Mouse (Mus musculus) liver, adult 2 months (tissue): ENCODE results near the gene Agpat2. TPM values are rescaled to one million over a fixed set of nuclear protein-coding genes. Genes with fewer than 3 reads are reported as not detected.

ENCODE experiments used
- DNase-seq: peaks from one replicate; pipeline ENCODE4 v3.0.0-alpha.2; 2011; ENCODE audit warnings: low read depth, low spot score; ENCODE audit errors: extremely low read depth
- H3K27ac ChIP-seq: fragments of 200-500 bp; replicated peaks from 2 replicates; pipeline ENCODE4 v1.5.1; 2012; ENCODE audit warnings: low read depth, mild to moderate bottlenecking, control low read depth, inconsistent platforms, low read length; ENCODE audit not compliant: insufficient read depth
- H3K27me3 ChIP-seq: fragments of 200-500 bp; 2 replicates; pipeline ENCODE4 v1.6.1; 2012; ENCODE audit warnings: mild to moderate bottlenecking, moderate library complexity, low read length, inconsistent platforms; ENCODE audit not compliant: control insufficient read depth, insufficient read depth
- H3K36me3 ChIP-seq: fragments of 200-500 bp; 2 replicates; pipeline ENCODE4 v1.6.1; 2012; ENCODE audit warnings: low read length, inconsistent platforms; ENCODE audit not compliant: control insufficient read depth, insufficient read depth
- H3K4me1 ChIP-seq: fragments of 200-500 bp; 2 replicates; pipeline ENCODE4 v1.6.1; 2011; ENCODE audit warnings: low read length; ENCODE audit not compliant: control insufficient read depth, insufficient read depth
- H3K4me3 ChIP-seq: fragments of 200-500 bp; 2 replicates; pipeline ENCODE4 v1.5.1; 2011; ENCODE audit warnings: low read depth, mild to moderate bottlenecking, control low read depth, low read length, moderate library complexity; ENCODE audit not compliant: insufficient read depth
- H3K79me2 ChIP-seq: fragments of 200-500 bp; 2 replicates; pipeline ENCODE4 v1.6.1; 2012; ENCODE audit warnings: inconsistent platforms, mild to moderate bottlenecking, low read length, moderate library complexity; ENCODE audit not compliant: control insufficient read depth, insufficient read depth
- H3K9ac ChIP-seq: fragments of 200-500 bp; 2 replicates; pipeline ENCODE4 v1.6.1; 2012; ENCODE audit warnings: low read depth, mild to moderate bottlenecking, control low read depth, inconsistent platforms, low read length
- CTCF ChIP-seq: fragments of 200-500 bp; IDR thresholded peaks from 2 replicates; pipeline ENCODE4 v1.5.1; 2011; ENCODE audit warnings: low read depth, low read length, control low read depth
- POLR2A ChIP-seq: fragments of 200-500 bp; IDR thresholded peaks from 2 replicates; pipeline ENCODE4 v1.6.1; 2011; ENCODE audit warnings: low read length, control low read depth; ENCODE audit not compliant: insufficient read depth; ENCODE audit errors: extremely low read depth
- WGBS: fragments of 180-500 bp; shearing (Covaris S2); methylation state at CpG from one replicate; pipeline ENCODE4 v1.1.7; 2018; 5-methylcytosine and 5-hydroxymethylcytosine counted together
- polyA plus RNA-seq: library from polyadenylated mRNA; depleted of rRNA; stranded (reverse); fragments of >200 nt; gene quantifications from 2 replicates; pipeline ENCODE4 v1.2.3, GENCODE M21; 2012
- total RNA-seq: library from RNA; depleted of rRNA; stranded (reverse); fragments of >200 nt; gene quantifications from 2 replicates; pipeline ENCODE4 v1.2.3, GENCODE M21; 2014

The Agpat2 gene
- total and polyA plus RNA-seq, 2 experiments = 116 to 421 TPM

GRCm38 (mm10) chr2:26582741-26583140, 21.5 kb downstream of the Agpat2 start:
- Histone ChIP-seq H3K27ac (peak overlapping the region; percentile 79), H3K9ac (peak overlapping the region; percentile 33), H3K79me2 (no peaks in the 10 kb centered on the region), H3K27me3 (no peaks in the 10 kb centered on the region), H3K4me3 (peak overlapping the region; percentile 34), H3K4me1 (0 out of 2 replicates have a peak, but pooled peaks cover 3% of the 10 kb centered on the region), H3K36me3 (no peaks in the 10 kb centered on the region)
- TF ChIP-seq CTCF (no peak), POLR2A (no peak)
- 83% methylated on average over 7 of the region's 7 CpGs for WGBS
- no peak for DNase-seq

GRCm38 (mm10) chr2:26582203-26582602, 22.0 kb downstream of the Agpat2 start:
- 0 out of 2 replicates have a peak, but pooled peaks cover 3% of the 10 kb centered on the region for H3K4me1 ChIP-seq
- H3K4me3 ChIP-seq = peak overlapping the region; percentile 43
- H3K79me2 ChIP-seq = no peaks in the 10 kb centered on the region
- no peaks in the 10 kb centered on the region for H3K27me3 ChIP-seq
- WGBS = 70% methylated on average over 2 of the region's 2 CpGs
- no peaks in the 10 kb centered on the region for H3K36me3 ChIP-seq
- no peak for DNase-seq
- TF ChIP-seq POLR2A (no peak), CTCF (no peak)
- peak overlapping the region; percentile 82 for H3K27ac ChIP-seq
- H3K9ac ChIP-seq = peak overlapping the region; percentile 50; the same call in 1 of the 2 replicates

GRCm38 (mm10) chr2:26580751-26581150, 23.5 kb downstream of the Agpat2 start:
- TF ChIP-seq CTCF (no peak), POLR2A (no peak)
- Histone ChIP-seq H3K4me1 (no peaks in the 10 kb centered on the region), H3K36me3 (no peaks in the 10 kb centered on the region), H3K79me2 (no peaks in the 10 kb centered on the region), H3K27me3 (no peaks in the 10 kb centered on the region), H3K4me3 (peak overlapping the region; percentile 53), H3K27ac (peak overlapping the region; percentile 83), H3K9ac (peak overlapping the region; percentile 50)
- no peak for DNase-seq
- 82% methylated on average over 5 of the region's 5 CpGs for WGBS

GRCm38 (mm10) chr2:26579714-26580113, 24.5 kb downstream of the Agpat2 start, which contains the start of gene Egfl7:
Gene Egfl7 (plus strand): TSS chr2:26580014.
- H3K4me3 ChIP-seq = peak within 1 kb of the TSS; percentile 53
- H3K9ac ChIP-seq = peak within 1 kb of the TSS; percentile 12; the same call in 1 of the 2 replicates
- WGBS = 91% methylated on average over 1 of the region's 1 CpGs

GRCm38 (mm10) chr2:26578369-26578768, 25.8 kb downstream of the Agpat2 start:
- H3K9ac ChIP-seq = no peak overlapping the region
- peak overlapping the region; percentile 82 for H3K27ac ChIP-seq
- H3K27me3 ChIP-seq = no peaks in the 10 kb centered on the region
- no peak for DNase-seq
- TF ChIP-seq CTCF (no peak), POLR2A (no peak)
- H3K4me3 ChIP-seq = no peak overlapping the region
- 78% methylated on average over 6 of the region's 6 CpGs for WGBS
- H3K4me1 ChIP-seq = no peaks in the 10 kb centered on the region
- H3K36me3 ChIP-seq = no peaks in the 10 kb centered on the region
- no peaks in the 10 kb centered on the region for H3K79me2 ChIP-seq

More at GRCm38 (mm10) chr2:26579714-26580113, 24.5 kb downstream of the Agpat2 start, which contains the start of gene Egfl7:
- H3K79me2 ChIP-seq = no peaks in the 10 kb centered on the region
- no peaks in the 10 kb centered on the region for H3K27me3 ChIP-seq
- H3K36me3 ChIP-seq = no peaks in the 10 kb centered on the region
- H3K4me1 ChIP-seq = no peaks in the 10 kb centered on the region
- peak within 1 kb of the TSS; percentile 83 for H3K27ac ChIP-seq
- DNase-seq = no peak
- no peak for TF ChIP-seq CTCF
- no peak for TF ChIP-seq POLR2A

- peak overlapping the region; percentile 85 for H3K27ac ChIP-seq
- H3K9ac ChIP-seq = 0 out of 2 replicates have a peak overlapping the region, but pooled peaks have one; percentile 39
- H3K36me3 ChIP-seq = no peaks in the 10 kb centered on the region
- H3K4me3 ChIP-seq = no peak overlapping the region
- no peaks in the 10 kb centered on the region for H3K79me2 ChIP-seq
- WGBS = 71% methylated on average over 4 of the region's 4 CpGs
- no peaks in the 10 kb centered on the region for H3K27me3 ChIP-seq
- TF ChIP-seq POLR2A (no peak), CTCF (no peak)
- no peak for DNase-seq
- H3K4me1 ChIP-seq = peaks cover 4% of the 10 kb centered on the region; the same call in 1 of the 2 replicates
Measured at GRCm38 (mm10) chr2:26576462-26576861, 27.8 kb downstream of the Agpat2 start.
